Mouse (Mus musculus) thymus, postnatal 36 days (tissue): ENCODE data around the gene Glis2.

Source experiments
- DNase-seq, 2 experiments: peaks; one replicate each; pipeline ENCODE4 v3.0.0; 2022; ENCODE audit warnings: mixed read lengths in 2 of 2

Gene Glis2

DNA sequence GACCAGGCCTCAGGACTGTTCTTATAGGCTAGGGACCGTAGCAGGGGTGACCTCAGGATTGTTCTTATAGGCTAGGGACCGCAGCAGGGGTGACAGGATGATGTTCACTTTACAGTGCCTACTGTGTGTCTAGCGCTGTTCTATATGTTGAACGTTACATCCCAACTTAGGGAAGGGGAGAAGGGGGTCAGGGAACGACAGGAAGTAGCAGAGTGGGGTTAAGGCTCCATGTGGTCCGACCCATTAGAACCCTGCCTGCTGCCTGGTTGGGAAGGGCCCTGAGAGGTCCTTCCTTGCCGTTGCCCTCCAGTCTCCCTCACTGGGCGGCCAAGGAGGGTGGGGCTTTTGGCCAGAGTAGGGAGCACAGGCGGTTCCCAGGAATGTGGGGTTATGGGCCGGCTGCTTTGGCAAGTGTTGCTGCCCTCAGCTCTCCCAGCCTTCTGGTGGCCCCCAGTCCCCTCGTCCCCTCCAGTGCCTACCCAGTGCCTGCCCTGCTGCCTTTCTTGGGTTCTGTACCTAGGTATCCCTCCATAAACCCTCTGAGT lies 9.9 kb downstream of the Glis2 start:
- DNase-seq: no peak

DNA sequence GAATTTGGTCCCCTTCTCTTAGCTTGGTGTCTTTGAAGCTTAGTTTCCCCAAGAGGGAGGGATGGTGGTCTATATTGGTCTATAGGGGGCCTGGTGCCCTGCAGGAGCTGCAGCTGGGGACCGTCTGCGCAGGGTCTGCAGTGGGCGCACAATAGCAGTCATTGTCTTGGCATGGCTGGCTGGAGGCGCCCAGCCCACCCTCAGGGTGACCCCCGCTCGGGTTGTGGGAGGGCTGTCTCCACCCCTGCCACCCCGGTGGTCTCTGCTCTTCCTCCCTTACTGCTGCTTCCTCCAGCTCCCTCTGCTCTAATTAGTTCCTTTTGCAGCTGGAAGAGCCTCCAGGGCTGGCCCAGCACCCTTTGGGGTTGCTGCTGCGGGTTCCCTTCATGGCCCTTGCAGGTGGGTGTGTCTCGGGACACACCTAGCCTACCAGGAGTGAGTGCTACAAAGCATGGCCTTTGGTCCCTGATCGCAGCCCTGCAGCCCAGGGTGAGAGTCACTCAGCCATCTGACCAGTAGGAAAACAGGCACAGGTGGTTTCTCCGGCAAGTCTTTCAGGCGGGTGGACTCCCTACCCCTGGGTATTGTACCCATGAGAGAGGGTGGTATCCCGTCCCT lies 11.1 kb downstream of the Glis2 start:
- no peak for DNase-seq

GRCm38 (mm10) chr16:4606431-4607084 lies 12.0 kb downstream of the Glis2 start:
- no peak for DNase-seq

GRCm38 (mm10) chr16:4607818-4608531 lies 13.5 kb downstream of the Glis2 start:
- DNase-seq: peak; percentile 80 to 82

DNA sequence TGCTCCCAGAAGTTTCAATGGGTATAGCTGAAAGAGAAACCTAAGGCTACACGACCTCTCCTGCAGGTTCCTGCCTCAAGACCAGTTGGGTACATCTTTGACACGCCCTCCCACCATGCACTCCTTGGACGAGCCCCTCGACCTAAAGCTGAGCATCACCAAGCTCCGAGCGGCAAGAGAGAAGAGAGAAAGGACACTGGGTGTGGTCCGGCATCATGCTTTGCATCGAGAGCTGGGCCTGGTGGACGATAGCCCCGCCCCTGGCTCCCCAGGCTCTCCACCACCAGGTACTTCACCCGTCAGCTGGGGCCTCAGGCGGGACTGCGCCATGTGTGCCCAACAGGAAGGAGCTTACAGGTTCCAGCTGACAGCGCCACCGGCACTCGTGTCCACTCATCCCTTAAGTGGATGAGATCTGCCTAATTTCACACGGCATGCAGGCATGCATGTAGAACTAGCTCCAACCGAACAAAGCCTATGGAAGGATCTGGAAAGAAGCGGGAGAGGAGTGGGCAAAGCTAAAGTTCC lies 14.1 kb downstream of the Glis2 start:
- no peak for DNase-seq

DNA sequence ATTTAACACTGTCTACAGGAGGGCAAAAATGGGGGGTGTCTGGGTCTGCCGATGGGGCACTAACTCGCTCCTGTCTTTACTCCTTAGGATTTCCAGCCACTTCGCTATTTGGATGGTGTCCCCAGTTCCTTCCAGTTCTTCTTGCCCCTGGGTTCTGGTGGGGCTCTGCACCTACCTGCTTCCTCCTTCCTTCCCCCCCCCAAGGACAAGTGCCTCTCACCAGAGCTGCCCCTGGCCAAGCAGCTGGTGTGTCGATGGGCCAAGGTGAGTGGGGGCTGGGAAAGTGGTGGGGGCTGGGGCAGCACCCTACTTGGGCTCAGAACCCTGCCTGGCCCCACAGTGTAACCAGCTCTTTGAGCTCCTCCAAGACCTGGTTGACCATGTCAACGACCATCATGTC lies 16.7 kb downstream of the Glis2 start:
- DNase-seq: no peak

- no peak for DNase-seq
These were observed 17.2 kb downstream of the Glis2 start for GRCm38 (mm10) chr16:4611676-4612075.

- no peak for DNase-seq
These were observed 19.2 kb downstream of the Glis2 start for GRCm38 (mm10) chr16:4613736-4614135.

- no peak for DNase-seq
These were observed 20.1 kb downstream of the Glis2 start for GRCm38 (mm10) chr16:4614639-4615038.

- no peak for DNase-seq
These were observed 20.8 kb downstream of the Glis2 start for GRCm38 (mm10) chr16:4615297-4615696.

GRCm38 (mm10) chr16:4616829-4617228 lies 22.3 kb downstream of the Glis2 start:
- DNase-seq: no peak

- no peak for DNase-seq
These were observed 29.6 kb downstream of the Glis2 start for GRCm38 (mm10) chr16:4624074-4624473.

- peak; percentile 87 to 90 for DNase-seq
These were observed 30.1 kb downstream of the Glis2 start, which contains the start of gene Pam16 for GRCm38 (mm10) chr16:4624481-4625110. TSS of gene Pam16 (minus strand) at chr16:4624988.

GRCm38 (mm10) chr16:4627105-4627504 lies 32.6 kb downstream of the Glis2 start:
- DNase-seq: no peak

- DNase-seq: no peak
These were observed 34.4 kb downstream of the Glis2 start for GRCm38 (mm10) chr16:4628898-4629419.

DNA sequence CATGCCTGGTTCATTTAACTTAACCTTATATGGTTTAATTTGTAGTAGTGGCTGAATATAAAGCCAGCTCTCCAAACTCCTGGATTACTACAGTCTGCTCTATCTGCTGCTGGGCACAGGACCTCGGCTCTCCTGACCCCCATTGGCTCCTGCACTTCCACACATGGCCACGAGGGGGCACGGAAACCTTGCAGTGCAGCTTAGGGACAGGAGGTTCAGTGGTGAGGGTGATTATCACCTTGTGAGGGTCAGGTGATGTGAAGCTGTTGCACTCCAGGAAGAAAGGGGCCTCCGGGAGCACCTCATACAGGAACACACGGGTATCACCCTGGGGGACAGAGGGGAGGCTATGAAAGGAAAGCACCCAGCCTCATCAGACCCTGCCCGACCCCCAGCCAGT lies 35.4 kb downstream of the Glis2 start:
- peak; percentile 77 to 79 for DNase-seq

GRCm38 (mm10) chr16:4632050-4632449 lies 37.5 kb downstream of the Glis2 start:
- DNase-seq: no peak

DNA sequence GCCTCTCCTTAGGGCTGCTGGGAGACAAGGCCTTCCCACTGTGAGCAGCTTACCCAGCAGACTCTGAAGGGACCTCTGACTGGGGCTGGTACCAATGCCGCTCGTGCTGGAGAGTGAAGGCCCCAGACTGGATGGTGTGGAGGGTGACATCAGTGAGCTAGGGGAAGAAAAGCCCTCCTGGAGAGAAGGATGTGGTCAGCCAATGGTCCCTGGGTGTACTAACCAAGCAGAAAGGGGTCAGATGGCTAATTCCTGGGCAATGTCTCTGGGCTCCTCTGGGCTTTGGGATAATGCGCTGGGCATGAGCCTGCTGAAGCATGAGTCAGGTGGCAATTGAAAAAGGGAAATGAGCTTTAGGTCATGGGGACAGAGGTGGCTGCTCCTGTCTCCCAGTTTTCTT lies 39.1 kb downstream of the Glis2 start:
- DNase-seq: no peak

- no peak for DNase-seq
These were observed 40.2 kb downstream of the Glis2 start for GRCm38 (mm10) chr16:4634681-4635080.

GRCm38 (mm10) chr16:4635760-4636159 lies 41.2 kb downstream of the Glis2 start:
- DNase-seq: no peak

GRCm38 (mm10) chr16:4638891-4639390 lies 44.4 kb downstream of the Glis2 start:
- no peak for DNase-seq

DNA sequence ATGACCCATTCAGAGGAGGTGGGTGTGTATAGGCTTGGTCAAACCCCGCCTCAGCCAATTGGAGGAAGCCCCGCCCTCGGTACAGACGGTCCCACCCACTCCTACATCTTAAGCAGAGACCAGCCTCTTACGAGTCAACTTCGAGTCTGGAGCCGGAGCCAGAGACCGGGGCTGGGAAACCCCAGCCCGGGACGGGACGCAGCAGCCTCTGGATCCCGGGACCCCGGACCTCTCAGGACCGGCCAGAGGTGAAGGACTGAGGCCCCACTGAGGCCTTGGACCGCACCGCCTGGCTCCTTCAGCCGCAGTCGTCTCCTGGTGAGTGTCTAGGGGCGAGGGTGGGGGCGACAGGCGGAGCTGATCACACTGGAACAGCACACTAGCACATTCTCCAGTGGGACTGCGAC lies 45.3 kb downstream of the Glis2 start, which contains the start of the genes Vasn and Dnaja3:
TSS of gene Vasn (plus strand) at position 111 of the 407 bp plus-strand sequence.
TSS of gene Dnaja3 (plus strand) at position 159 of the 407 bp plus-strand sequence.
- no peak for DNase-seq
